Mouse (Mus musculus) thymus, postnatal 4 days (tissue): ENCODE measurements around the gene Agap1.
A peak's percentile ranks its signal among the peaks of the same experiment; 100 is the strongest.

ENCODE experiments used
- DNase-seq: peaks from one replicate; pipeline ENCODE4 v3.0.0; 2021

The Agap1 gene

GRCm38 (mm10) chr1:89581766-89582125 is 127.1 kb downstream of the Agap1 start:
- DNase-seq, result no peak

- DNase-seq, result no peak
Observed at GRCm38 (mm10) chr1:89583369-89583768, 128.8 kb downstream of the Agap1 start.

DNA sequence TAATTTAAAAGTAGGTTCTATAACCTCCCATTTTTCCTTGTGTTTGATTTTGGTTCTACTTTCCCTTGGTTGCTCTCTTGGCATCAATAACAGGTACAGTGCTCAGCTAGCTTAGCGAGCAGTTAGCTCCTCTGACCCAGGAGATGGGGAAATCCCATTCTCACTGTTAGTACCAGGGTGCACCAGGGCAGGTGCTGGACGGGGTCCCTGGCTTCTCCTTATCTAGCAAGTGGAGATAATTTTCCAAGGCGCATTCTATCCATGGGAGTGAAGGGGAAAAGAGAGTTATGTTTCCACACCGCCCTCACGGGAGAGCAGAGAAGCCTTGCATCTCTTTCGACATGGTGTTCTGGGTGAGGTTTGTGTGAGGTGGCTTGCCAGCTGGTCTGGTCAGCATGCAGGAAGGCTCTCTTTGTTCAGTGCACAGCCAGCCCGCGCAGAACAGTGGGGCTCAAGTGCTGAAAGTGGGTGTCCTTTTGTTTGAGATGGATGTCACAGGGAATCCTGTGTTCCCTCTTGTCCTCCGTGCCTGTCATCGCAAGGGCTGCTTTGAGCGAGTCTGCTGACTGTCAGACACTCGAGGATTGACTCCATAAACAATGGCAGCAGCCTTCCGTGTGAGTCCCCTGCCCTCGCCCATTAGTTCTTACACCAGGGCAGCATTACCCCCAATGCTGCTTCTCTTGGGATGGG is 132.5 kb downstream of the Agap1 start:
- DNase-seq, result no peak

- DNase-seq, result no peak
Observed at GRCm38 (mm10) chr1:89588154-89588553, 133.5 kb downstream of the Agap1 start.

- no peak for DNase-seq
Observed at GRCm38 (mm10) chr1:89590994-89591393, 136.4 kb downstream of the Agap1 start.

- no peak for DNase-seq
Observed at GRCm38 (mm10) chr1:89593219-89593618, 138.6 kb downstream of the Agap1 start.

DNA sequence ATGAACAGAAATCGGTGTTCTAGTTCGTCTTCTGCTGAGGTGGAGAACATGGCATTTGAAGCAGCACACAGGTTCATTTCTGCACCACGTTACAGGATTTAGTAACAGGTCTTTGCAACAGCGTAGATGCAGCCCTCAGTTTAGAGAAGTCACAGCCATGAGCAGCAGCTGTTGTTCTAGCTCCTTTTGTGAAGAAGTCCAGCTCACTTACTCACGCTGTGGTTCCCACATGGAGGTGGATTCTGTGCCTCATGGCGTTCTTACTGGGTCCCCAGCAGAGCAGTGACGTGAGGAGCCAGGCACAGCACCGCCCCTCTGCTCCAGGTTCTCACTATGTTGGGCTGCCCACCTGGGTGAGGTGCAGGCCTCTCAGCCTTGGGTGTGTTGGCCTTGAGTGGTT is 140.4 kb downstream of the Agap1 start:
- no peak for DNase-seq

DNA sequence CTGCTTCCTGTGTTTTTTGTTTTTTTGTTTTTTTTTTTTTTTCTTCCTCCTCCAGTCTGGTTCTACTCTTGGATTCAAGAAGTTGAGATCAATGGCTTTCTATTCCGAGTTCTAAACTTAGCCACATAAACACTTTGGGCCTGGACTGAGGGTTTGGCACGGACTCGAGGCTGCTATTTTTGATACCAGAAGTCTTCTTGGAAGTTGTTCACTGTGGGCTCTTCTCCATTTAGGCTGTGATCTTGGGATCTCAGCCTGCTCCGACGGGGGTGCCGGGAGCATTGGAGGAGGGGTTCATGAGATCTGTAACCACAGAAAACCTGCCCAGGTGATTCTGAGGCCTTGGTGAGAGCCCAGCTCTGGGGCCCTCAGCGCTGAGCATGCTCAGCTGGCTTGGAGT is 140.8 kb downstream of the Agap1 start:
- no peak for DNase-seq

DNA sequence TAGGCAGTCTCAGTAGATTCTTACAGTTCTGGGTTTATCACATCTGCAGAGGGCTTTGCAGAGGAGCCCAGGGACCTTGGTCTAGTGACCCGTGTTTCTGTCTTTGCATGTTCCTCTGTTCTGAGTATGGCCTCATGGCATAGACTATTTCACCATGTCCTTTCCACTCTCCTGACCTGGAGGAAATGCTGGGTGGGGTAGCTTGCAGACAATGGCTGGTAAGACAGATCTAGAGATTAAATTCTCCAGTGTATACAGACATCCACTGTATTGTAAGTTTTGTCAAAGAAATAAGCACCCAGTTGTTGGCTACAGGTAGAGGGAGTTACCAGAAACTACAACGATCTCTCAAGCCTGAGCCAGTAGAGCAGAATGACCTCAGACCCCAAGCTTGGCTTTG is 141.6 kb downstream of the Agap1 start:
- DNase-seq, result no peak

GRCm38 (mm10) chr1:89598906-89599305 is 144.3 kb downstream of the Agap1 start:
- DNase-seq, result no peak

- no peak for DNase-seq
Observed at GRCm38 (mm10) chr1:89599983-89600741, 145.6 kb downstream of the Agap1 start.

DNA sequence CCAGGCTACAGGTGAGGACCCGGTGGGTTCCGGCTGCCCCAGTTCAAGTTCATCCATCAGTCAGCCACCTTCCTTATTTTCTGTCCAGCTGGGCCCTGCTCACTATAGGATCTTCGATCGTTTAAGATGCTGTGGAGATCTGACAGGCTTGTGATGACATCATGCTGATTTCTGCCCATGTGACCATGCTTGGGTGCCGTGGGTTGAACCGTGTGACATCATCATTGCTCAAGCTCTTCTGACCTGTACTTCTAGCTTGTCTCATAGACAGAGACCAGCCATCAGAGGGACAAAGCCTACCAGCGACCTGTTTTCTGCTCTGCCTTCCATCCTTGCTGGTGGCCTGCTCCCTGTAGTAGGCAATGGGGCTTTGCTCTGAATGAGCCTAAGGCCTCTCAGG is 146.7 kb downstream of the Agap1 start:
- DNase-seq, result no peak

DNA sequence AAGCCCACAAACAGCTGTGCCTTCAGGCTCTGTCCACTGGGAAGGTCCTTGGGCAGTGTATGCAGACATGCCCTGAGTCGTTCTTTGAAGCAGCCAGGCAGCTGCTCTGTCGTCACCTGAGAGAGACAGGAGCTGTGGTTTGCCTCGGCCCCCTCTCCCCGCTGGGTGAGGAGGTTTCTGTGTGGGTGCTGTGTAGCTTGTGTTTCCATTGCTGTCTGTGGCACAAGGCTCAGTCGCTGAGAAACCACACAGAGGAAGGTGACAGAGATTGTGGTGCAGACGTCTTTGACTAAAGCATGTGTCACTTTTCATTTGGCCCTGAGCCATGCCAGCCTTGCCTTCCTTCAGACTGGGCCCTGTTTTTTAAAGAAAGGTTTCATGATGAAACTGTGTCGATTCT is 148.3 kb downstream of the Agap1 start:
- DNase-seq, result peak; percentile 47

DNA sequence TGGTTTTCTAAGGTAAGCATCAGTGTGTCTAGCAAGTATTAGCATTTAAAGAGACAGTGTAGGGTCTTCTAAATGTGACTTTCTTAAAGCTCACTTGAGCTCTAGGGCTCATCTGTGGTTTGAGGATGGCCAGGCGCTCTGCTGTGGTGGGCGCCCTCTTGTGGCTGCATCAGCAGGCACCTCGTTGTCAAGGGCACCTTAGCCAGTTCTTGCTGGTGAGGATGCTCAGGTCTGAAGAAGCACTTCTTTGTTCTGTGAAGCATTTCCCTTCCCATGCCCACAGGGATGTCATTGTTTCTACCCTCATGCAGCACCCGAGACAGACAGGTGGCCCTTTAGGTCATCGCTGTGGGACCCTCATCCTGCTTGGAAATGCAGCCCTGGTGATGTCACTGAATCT is 152.0 kb downstream of the Agap1 start:
- peak; percentile 80 for DNase-seq

- DNase-seq, result no peak
Observed at GRCm38 (mm10) chr1:89608766-89609165, 154.2 kb downstream of the Agap1 start.

- no peak for DNase-seq
Observed at GRCm38 (mm10) chr1:89609964-89610363, 155.4 kb downstream of the Agap1 start.

- no peak for DNase-seq
Observed at GRCm38 (mm10) chr1:89611521-89611920, 156.9 kb downstream of the Agap1 start.

DNA sequence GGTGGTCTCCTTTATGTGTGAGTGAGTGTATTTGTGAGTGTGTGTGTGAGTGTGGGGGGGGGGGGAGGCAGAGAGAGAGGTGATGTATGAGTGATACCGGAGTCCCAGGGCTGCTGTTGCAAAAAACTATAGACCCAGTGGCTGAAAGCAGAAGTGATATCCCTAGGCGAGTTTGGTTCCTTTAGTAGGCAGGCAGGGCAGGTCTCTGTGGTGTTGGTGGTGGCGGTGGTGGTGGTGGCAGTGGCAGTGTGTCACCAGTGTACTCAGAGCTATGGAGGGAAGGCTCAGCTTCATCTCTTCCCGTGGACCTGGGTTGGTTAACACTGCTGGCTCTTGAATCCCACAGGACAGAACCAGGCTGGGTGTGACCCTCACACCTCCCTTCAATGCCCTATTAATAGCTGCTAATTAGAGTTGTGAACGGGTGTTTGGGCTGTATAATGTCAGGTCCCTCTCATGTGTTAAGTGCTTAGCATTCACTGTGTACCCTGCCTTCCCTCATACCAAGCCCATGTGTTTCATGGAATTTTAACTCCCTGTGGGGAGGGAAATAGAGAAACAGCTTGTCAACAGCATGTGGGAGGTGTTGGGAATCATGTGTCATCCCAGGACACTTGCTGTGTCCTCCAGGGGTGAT is 158.7 kb downstream of the Agap1 start:
- DNase-seq, result no peak

DNA sequence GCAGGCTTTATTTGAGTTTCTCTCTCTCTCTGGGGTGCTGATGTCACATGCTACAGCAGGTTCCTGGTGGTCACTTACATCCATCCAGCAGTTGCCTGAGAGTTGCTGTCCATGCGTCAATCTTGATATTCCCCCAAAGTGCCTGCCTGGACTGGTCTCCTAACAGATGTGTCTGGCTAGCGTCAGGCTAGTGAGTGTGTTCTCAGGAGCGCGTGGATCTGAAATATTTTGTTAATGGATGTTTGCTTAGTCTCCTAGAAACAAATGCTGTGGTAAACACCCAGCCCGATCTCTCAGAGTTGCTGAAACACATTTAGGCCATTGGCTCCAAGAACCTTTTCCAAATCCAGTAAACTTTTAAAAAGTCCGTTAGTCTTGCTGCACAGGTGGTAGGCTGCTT is 161.9 kb downstream of the Agap1 start:
- no peak for DNase-seq

- no peak for DNase-seq
Observed at GRCm38 (mm10) chr1:89617336-89617735, 162.7 kb downstream of the Agap1 start.

GRCm38 (mm10) chr1:89619963-89620362 is 165.4 kb downstream of the Agap1 start:
- no peak for DNase-seq

DNA sequence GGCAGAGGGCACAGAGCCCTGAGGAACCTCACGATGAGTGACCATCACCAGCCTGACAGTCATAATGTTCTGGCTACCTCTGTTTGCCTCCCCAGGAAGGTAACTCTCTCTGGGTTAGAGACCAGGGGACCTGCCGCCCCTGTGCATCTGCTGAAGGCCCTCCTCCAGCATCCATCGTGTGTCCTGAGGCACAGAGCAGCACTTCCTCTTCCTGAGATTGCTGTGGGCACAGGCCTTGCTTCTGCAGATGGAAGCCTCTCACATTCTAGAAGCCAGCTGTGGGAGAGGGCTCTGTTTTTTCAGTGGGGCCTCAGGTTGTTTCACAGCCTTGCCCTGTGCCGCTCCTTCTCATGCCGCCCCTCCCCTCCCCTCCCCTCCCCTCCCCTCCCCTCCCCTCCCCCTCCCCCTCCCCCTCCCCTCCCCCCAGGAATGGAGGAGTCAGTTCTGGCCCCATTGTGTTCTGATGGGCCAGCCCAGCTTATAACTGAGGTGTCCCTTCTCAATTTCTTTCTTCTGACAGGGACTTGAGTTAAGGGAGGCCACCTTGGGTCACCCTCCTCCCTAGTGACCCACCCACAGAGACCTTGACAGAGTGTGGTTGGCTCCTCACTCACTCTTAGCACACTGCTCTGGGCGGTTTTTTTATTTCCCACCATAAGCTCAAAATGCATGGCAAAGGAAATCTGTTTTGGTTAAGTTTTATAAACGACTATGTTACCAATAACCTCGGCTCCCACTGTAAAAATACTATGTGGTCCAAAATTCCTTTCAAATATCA is 166.6 kb downstream of the Agap1 start:
- no peak for DNase-seq

DNA sequence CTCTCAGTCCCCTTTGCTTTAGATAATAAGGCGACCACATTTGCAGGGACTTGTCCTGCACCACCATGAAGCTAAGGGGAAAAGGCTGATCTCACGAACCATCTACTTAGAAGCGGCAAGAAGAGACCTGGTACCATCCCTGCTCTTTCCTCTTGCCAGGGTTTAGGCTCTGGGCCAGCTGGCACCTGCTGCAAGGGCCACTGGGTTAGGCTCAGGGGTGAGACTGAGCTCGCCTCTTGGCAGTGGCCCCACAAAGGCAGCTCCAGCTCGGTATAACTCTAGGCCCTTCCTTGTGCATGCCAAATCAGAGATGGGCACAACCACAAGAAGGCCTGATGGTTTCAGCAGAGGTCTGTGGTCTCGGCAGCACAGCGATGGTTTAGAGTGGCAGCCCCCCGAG is 167.3 kb downstream of the Agap1 start:
- no peak for DNase-seq
